Mouse (Mus musculus) liver, adult 2 months (tissue): ENCODE data around the gene Ptprg. TPM values are rescaled to one million over a fixed set of nuclear protein-coding genes. Genes with fewer than 3 reads are reported as not detected.

Source experiments
- DNase-seq: peaks from one replicate; pipeline ENCODE4 v3.0.0-alpha.2; 2011; ENCODE audit warnings: low read depth, low spot score; ENCODE audit errors: extremely low read depth
- H3K27ac ChIP-seq: fragments of 200-500 bp; replicated peaks from 2 replicates; pipeline ENCODE4 v1.5.1; 2012; ENCODE audit warnings: low read depth, mild to moderate bottlenecking, control low read depth, inconsistent platforms, low read length; ENCODE audit not compliant: insufficient read depth
- H3K27me3 ChIP-seq: fragments of 200-500 bp; 2 replicates; pipeline ENCODE4 v1.6.1; 2012; ENCODE audit warnings: mild to moderate bottlenecking, moderate library complexity, low read length, inconsistent platforms; ENCODE audit not compliant: control insufficient read depth, insufficient read depth
- H3K36me3 ChIP-seq: fragments of 200-500 bp; 2 replicates; pipeline ENCODE4 v1.6.1; 2012; ENCODE audit warnings: low read length, inconsistent platforms; ENCODE audit not compliant: control insufficient read depth, insufficient read depth
- H3K4me1 ChIP-seq: fragments of 200-500 bp; 2 replicates; pipeline ENCODE4 v1.6.1; 2011; ENCODE audit warnings: low read length; ENCODE audit not compliant: control insufficient read depth, insufficient read depth
- H3K4me3 ChIP-seq: fragments of 200-500 bp; 2 replicates; pipeline ENCODE4 v1.5.1; 2011; ENCODE audit warnings: low read depth, mild to moderate bottlenecking, control low read depth, low read length, moderate library complexity; ENCODE audit not compliant: insufficient read depth
- H3K79me2 ChIP-seq: fragments of 200-500 bp; 2 replicates; pipeline ENCODE4 v1.6.1; 2012; ENCODE audit warnings: inconsistent platforms, mild to moderate bottlenecking, low read length, moderate library complexity; ENCODE audit not compliant: control insufficient read depth, insufficient read depth
- H3K9ac ChIP-seq: fragments of 200-500 bp; 2 replicates; pipeline ENCODE4 v1.6.1; 2012; ENCODE audit warnings: low read depth, mild to moderate bottlenecking, control low read depth, inconsistent platforms, low read length
- CTCF ChIP-seq: fragments of 200-500 bp; IDR thresholded peaks from 2 replicates; pipeline ENCODE4 v1.5.1; 2011; ENCODE audit warnings: low read depth, low read length, control low read depth
- POLR2A ChIP-seq: fragments of 200-500 bp; IDR thresholded peaks from 2 replicates; pipeline ENCODE4 v1.6.1; 2011; ENCODE audit warnings: low read length, control low read depth; ENCODE audit not compliant: insufficient read depth; ENCODE audit errors: extremely low read depth
- WGBS: fragments of 180-500 bp; shearing (Covaris S2); methylation state at CpG from one replicate; pipeline ENCODE4 v1.1.7; 2018; 5-methylcytosine and 5-hydroxymethylcytosine counted together
- polyA plus RNA-seq: library from polyadenylated mRNA; depleted of rRNA; stranded (reverse); fragments of >200 nt; gene quantifications from 2 replicates; pipeline ENCODE4 v1.2.3, GENCODE M21; 2012
- total RNA-seq: library from RNA; depleted of rRNA; stranded (reverse); fragments of >200 nt; gene quantifications from 2 replicates; pipeline ENCODE4 v1.2.3, GENCODE M21; 2014

Gene Ptprg
- total and polyA plus RNA-seq, 2 experiments = 17.4 to 19.9 TPM

DNA sequence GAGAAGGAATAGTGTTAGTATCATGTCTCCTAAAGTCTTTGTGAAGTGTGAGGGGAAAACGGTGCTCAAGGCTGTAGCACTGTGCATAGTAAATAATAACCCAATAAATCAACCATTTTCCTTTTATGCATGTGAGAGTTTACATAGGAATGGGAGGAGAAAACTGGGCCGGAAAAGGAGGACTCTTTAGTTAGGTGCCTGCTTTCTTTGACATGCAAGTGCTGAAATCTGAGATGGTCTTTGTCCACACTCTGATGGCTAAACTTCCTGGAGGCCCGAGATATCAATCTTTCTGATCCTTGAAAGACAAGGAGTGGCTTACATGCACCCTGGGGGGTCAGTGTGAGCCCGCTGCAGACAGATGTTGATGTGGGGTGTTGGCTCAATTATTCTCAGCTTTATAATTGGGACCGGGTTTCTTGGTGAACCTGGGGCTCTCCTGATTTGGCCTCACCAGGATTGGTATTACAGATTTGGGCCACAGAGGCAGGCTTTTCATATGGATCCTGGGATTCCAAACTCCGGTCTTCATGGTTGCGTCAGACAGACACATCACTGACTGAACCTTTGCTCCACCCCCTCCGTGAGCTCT lies 7.4 kb downstream of the Ptprg start:
- Histone ChIP-seq H3K4me1 (peaks cover 26% of the 10 kb centered on the region), H3K27ac (no peak overlapping the region), H3K36me3 (no peaks in the 10 kb centered on the region), H3K4me3 (no peak overlapping the region), H3K9ac (no peak overlapping the region), H3K79me2 (peaks cover 42% of the 10 kb centered on the region), H3K27me3 (no peaks in the 10 kb centered on the region)
- WGBS = 65% methylated on average over 8 of the region's 8 CpGs
- DNase-seq = no peak
- TF ChIP-seq POLR2A (no peak), CTCF (no peak)

GRCm38 (mm10) chr14:11561397-11561796 lies 8.1 kb downstream of the Ptprg start:
- H3K9ac ChIP-seq = no peak overlapping the region
- TF ChIP-seq POLR2A = no peak
- no peak for TF ChIP-seq CTCF
- H3K79me2 ChIP-seq = peaks cover 38% of the 10 kb centered on the region
- H3K4me1 ChIP-seq = peaks cover 21% of the 10 kb centered on the region
- H3K36me3 ChIP-seq = no peaks in the 10 kb centered on the region
- no peak overlapping the region for H3K4me3 ChIP-seq
- no peaks in the 10 kb centered on the region for H3K27me3 ChIP-seq
- WGBS = 64% methylated on average over 4 of the region's 4 CpGs
- peak overlapping the region; percentile 15; the same call in 1 of the 2 replicates for H3K27ac ChIP-seq
- DNase-seq = no peak

DNA sequence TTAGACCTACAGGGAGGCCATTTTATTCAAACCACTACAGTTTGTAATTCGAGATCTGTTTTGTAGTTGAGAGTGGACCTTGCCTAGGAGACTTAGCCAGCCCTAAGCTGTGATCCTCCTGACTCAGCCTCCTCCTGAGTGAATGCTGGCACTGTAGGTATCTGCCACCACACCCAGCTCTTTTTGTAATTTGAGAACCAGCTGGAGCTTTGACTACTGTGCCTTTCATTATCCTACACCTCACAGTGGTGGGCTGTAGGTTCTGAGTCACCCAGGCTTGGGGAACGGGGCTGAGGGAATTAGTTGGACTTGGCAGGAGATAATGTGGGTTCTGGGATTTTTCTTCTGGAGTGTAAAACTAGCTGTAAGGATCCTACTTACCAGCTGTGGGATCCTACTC lies 9.5 kb downstream of the Ptprg start:
- no peak for TF ChIP-seq CTCF
- no peak for TF ChIP-seq POLR2A
- no peak overlapping the region for H3K9ac ChIP-seq
- H3K27ac ChIP-seq = no peak overlapping the region
- H3K79me2 ChIP-seq = peaks cover 35% of the 10 kb centered on the region
- DNase-seq = no peak
- peaks cover 32% of the 10 kb centered on the region for H3K4me1 ChIP-seq
- H3K4me3 ChIP-seq = no peak overlapping the region
- 92% methylated on average over 2 of the region's 2 CpGs for WGBS
- H3K27me3 ChIP-seq = no peaks in the 10 kb centered on the region
- no peaks in the 10 kb centered on the region for H3K36me3 ChIP-seq

DNA sequence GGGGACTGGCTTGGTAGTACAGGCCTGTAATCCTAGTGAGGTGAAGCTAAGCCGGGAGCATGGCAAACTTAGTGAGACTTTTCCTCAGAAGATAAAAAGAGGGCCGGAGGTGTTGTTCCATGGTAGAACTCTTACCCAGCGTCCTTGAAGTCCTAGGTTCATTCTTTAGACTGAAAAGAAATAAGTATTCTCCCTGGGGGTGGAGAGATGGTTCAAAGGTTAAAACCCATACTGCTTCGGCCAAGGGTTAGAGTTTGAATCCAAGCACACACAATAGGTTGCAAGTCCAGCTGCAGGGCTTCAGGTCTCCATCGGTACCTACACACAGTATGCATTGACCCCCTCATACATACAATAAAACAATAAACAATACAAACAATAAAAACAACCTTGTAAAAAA lies 10.3 kb downstream of the Ptprg start:
- H3K36me3 ChIP-seq = no peaks in the 10 kb centered on the region
- peaks cover 29% of the 10 kb centered on the region for H3K79me2 ChIP-seq
- peaks cover 35% of the 10 kb centered on the region for H3K4me1 ChIP-seq
- no peak overlapping the region for H3K9ac ChIP-seq
- no peak overlapping the region for H3K27ac ChIP-seq
- WGBS = 76% methylated on average over 5 of the region's 5 CpGs
- H3K27me3 ChIP-seq = no peaks in the 10 kb centered on the region
- TF ChIP-seq POLR2A (no peak), CTCF (no peak)
- H3K4me3 ChIP-seq = no peak overlapping the region
- no peak for DNase-seq

DNA sequence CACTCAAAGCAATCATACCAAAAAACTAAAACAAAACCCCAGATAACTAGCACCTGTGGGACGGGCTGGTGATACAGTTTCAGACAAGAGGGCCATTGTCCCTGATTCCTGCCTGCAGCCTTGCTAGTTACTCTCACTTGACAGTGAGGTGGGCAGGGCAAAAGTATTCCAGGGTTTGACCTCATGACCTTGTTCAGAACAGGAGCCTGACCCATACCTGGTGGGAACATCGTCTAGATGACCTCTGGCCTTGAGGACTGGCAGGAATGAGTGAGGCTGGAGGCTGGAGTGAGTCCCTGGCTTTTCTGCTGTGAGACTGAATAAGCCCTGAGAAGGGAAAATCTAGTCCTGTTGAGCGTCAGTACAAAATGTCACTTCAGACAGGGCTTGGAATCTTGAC lies 11.1 kb downstream of the Ptprg start:
- Histone ChIP-seq H3K9ac (no peak overlapping the region), H3K4me3 (no peak overlapping the region), H3K4me1 (peaks cover 42% of the 10 kb centered on the region), H3K79me2 (peaks cover 26% of the 10 kb centered on the region), H3K36me3 (no peaks in the 10 kb centered on the region), H3K27ac (peak overlapping the region; percentile 31), H3K27me3 (no peaks in the 10 kb centered on the region)
- no peak for TF ChIP-seq CTCF
- TF ChIP-seq POLR2A = no peak
- 68% methylated on average over 3 of the region's 3 CpGs for WGBS
- DNase-seq = no peak

DNA sequence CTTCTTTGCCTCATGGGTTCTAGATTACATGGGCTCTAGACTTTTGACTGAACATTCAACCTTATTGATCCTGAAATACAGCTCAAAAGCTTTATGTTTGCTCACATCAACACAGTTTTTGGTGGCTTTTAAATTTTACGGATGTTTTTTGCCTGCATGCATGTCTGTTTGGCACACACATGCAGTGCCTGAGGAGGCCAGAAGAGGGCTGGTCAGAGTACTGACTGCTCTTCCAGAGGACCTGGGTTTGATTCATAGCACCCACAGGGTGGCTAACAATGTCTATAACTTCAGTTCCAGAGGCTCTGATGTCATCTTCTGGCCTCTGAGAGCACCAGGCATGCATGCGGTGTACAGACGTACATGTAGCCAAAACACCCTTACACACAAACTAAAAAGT lies 12.0 kb downstream of the Ptprg start:
- H3K79me2 ChIP-seq = peaks cover 21% of the 10 kb centered on the region
- WGBS = 70% methylated on average over 3 of the region's 3 CpGs
- no peak overlapping the region for H3K9ac ChIP-seq
- no peaks in the 10 kb centered on the region for H3K27me3 ChIP-seq
- 0 out of 2 replicates have a peak overlapping the region, but pooled peaks have one; percentile 14 for H3K27ac ChIP-seq
- H3K4me3 ChIP-seq = no peak overlapping the region
- DNase-seq = no peak
- no peak for TF ChIP-seq POLR2A
- TF ChIP-seq CTCF = peak; percentile 34; the same call in 1 of the 2 replicates
- H3K36me3 ChIP-seq = no peaks in the 10 kb centered on the region
- peaks cover 43% of the 10 kb centered on the region for H3K4me1 ChIP-seq
